Mouse (Mus musculus) myocyte (in vitro differentiated cells): ENCODE data around the gene Clstn2. TPM values are rescaled to one million over a fixed set of nuclear protein-coding genes. Genes with fewer than 3 reads are reported as not detected.

ENCODE experiments used
- H3K27me3 ChIP-seq: one replicate; pipeline ENCODE4 v1.6.1; 2011; ENCODE audit not compliant: control insufficient read depth, insufficient read depth, insufficient read length
- H3K36me3 ChIP-seq: one replicate; pipeline ENCODE4 v1.6.1; 2011; ENCODE audit not compliant: control insufficient read depth, insufficient read depth
- H3K4me2 ChIP-seq: one replicate; pipeline ENCODE4 v1.6.1; 2011; ENCODE audit warnings: low read depth, control low read depth
- H3K4me3 ChIP-seq: one replicate; pipeline ENCODE4 v1.5.1; 2011; ENCODE audit warnings: mild to moderate bottlenecking, control low read depth, moderate library complexity
- H3K79me2 ChIP-seq: one replicate; pipeline ENCODE4 v1.6.1; 2011; ENCODE audit not compliant: control insufficient read depth, insufficient read depth
- H3ac ChIP-seq: one replicate; pipeline ENCODE4 v1.6.1; 2011; ENCODE audit not compliant: control insufficient read depth, insufficient read length
- CEBPB ChIP-seq: IDR thresholded peaks from 2 replicates; pipeline ENCODE4 v1.6.1; 2011; ENCODE audit warnings: mild to moderate bottlenecking, moderate library complexity; ENCODE audit not compliant: poor library complexity, insufficient read depth, severe bottlenecking
- E2F4 ChIP-seq: IDR thresholded peaks from one replicate; pipeline ENCODE4 v1.6.1; 2011; ENCODE audit warnings: mild to moderate bottlenecking, control low read depth, moderate library complexity; ENCODE audit not compliant: insufficient read depth
- MAX ChIP-seq: IDR thresholded peaks from one replicate; pipeline ENCODE4 v1.6.1; 2011; ENCODE audit warnings: low read depth, mild to moderate bottlenecking, control low read depth
- MYOD1 ChIP-seq, 3 experiments: IDR thresholded peaks; one replicate each; pipeline ENCODE4 v1.6.1; 2011; ENCODE audit warnings: control low read depth in 2 of 3, low read depth in 2 of 3, mild to moderate bottlenecking in 2 of 3, moderate library complexity in 1 of 3; ENCODE audit not compliant: insufficient read length in 2 of 3, control insufficient read depth in 1 of 3
- MYOG ChIP-seq, 3 experiments: IDR thresholded peaks; one replicate each; pipeline ENCODE4 v1.6.1; 2011; ENCODE audit warnings: control low read depth in 2 of 3, low read depth in 2 of 3, mild to moderate bottlenecking in 2 of 3; ENCODE audit not compliant: insufficient read length in 2 of 3, control insufficient read depth in 1 of 3, insufficient read depth in 1 of 3
- POLR2A ChIP-seq: IDR thresholded peaks from one replicate; pipeline ENCODE4 v1.6.1; 2011; ENCODE audit warnings: low read depth, mild to moderate bottlenecking, control low read depth, moderate library complexity; ENCODE audit not compliant: insufficient read length
- POLR2AphosphoS2 ChIP-seq: IDR thresholded peaks from one replicate; pipeline ENCODE4 v1.6.1; 2011; ENCODE audit warnings: low read depth, control low read depth; ENCODE audit not compliant: insufficient read length
- REST ChIP-seq: IDR thresholded peaks from one replicate; pipeline ENCODE4 v1.6.1; 2011; ENCODE audit warnings: mild to moderate bottlenecking, control low read depth, moderate library complexity; ENCODE audit not compliant: insufficient read depth, insufficient read length
- SRF ChIP-seq: IDR thresholded peaks from one replicate; pipeline ENCODE4 v1.6.1; 2011; ENCODE audit warnings: low read depth; ENCODE audit not compliant: control insufficient read depth, insufficient read length
- TCF12 ChIP-seq: IDR thresholded peaks from one replicate; pipeline ENCODE4 v1.6.1; 2011; ENCODE audit warnings: mild to moderate bottlenecking, control low read depth; ENCODE audit not compliant: poor library complexity, insufficient read depth, severe bottlenecking
- TCF3 ChIP-seq: IDR thresholded peaks from one replicate; pipeline ENCODE4 v1.6.1; 2011; ENCODE audit warnings: low read depth, control low read depth; ENCODE audit not compliant: insufficient read length
- USF1 ChIP-seq: IDR thresholded peaks from one replicate; pipeline ENCODE4 v1.6.1; 2011; ENCODE audit warnings: low read depth, mild to moderate bottlenecking, control low read depth, moderate library complexity
- polyA plus RNA-seq: library from polyadenylated mRNA; unstranded; fragments of >200 nt; fragmentation: generic; extraction: Trizol; gene quantifications from one replicate; pipeline ENCODE4 v1.2.1, GENCODE M21; 2012; ENCODE audit warnings: missing spikeins

Gene Clstn2
- polyA plus RNA-seq, 1 experiment = 0.02 TPM

- Histone ChIP-seq H3K27me3 (no peaks in the 10 kb centered on the region), H3K36me3 (no peaks in the 10 kb centered on the region), H3ac (no peak overlapping the region), H3K4me3 (no peak overlapping the region), H3K4me2 (no peak overlapping the region), H3K79me2 (no peaks in the 10 kb centered on the region)
- TF ChIP-seq MAX = no peak
- TF ChIP-seq POLR2AphosphoS2 = no peak
Measured at GRCm38 (mm10) chr9:97956407-97957106, 76.4 kb downstream of the Clstn2 start.

DNA sequence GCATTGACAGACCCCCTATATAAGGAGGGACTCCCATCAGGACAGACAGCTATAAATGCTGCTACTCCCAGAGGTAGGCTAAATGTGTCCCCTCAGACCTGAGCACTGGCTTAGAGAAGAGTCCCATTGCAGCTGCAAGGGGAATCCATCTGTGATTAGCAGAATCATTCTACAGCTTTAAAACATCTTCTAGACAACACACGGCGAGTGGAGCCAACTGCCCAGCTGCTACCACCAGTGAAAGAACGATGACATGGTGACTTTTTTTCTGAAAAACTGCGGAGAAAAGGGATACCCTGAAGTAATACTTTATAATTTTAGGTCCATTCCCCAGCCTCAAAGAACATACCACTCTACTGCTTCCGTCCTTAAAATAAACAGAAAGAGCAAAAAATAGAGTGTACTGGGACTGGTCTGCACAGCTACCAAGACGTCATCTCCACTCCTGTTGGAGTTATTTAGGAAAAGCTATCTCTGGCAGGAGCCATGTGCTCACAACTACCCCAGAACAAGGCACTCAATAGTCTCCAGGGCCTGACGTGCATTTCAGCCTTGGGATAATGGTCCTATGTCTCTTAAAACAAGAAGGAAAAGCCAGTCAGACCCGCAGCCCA is 79.1 kb downstream of the Clstn2 start:
- Histone ChIP-seq H3K36me3 (no peaks in the 10 kb centered on the region), H3K79me2 (no peaks in the 10 kb centered on the region), H3K4me2 (no peak overlapping the region), H3K27me3 (no peaks in the 10 kb centered on the region), H3ac (no peak overlapping the region), H3K4me3 (no peak overlapping the region)
- TF ChIP-seq TCF3 = no peak
- no peak for TF ChIP-seq CEBPB
- TF ChIP-seq MYOD1 (IDR thresholded peaks at IDR 0.05; ENCODE audit: control insufficient read depth in 1 of 3, insufficient read length in 2 of 3, low read depth in 2 of 3) = no peak
- TF ChIP-seq POLR2A = no peak
- TF ChIP-seq TCF12 = no peak
- TF ChIP-seq MYOG (IDR thresholded peaks at IDR 0.05; ENCODE audit: control insufficient read depth in 1 of 3, insufficient read depth in 1 of 3, insufficient read length in 2 of 3, low read depth in 2 of 3) = no peak
- TF ChIP-seq E2F4 = no peak

GRCm38 (mm10) chr9:97950378-97951006 is 82.5 kb downstream of the Clstn2 start:
- Histone ChIP-seq H3ac (no peak overlapping the region), H3K79me2 (no peaks in the 10 kb centered on the region), H3K4me2 (no peak overlapping the region), H3K27me3 (no peaks in the 10 kb centered on the region), H3K4me3 (no peak overlapping the region), H3K36me3 (no peaks in the 10 kb centered on the region)
- no peak for TF ChIP-seq CEBPB
- TF ChIP-seq REST = no peak
- TF ChIP-seq E2F4 = no peak
- TF ChIP-seq TCF12 = no peak
- no peak for TF ChIP-seq USF1
- no peak for TF ChIP-seq TCF3
- no peak for TF ChIP-seq POLR2A
- no peak for TF ChIP-seq MYOG (IDR thresholded peaks at IDR 0.05; ENCODE audit: control insufficient read depth in 1 of 3, insufficient read depth in 1 of 3, insufficient read length in 2 of 3, low read depth in 2 of 3)
- TF ChIP-seq SRF = no peak
- no peak for TF ChIP-seq MYOD1 (IDR thresholded peaks at IDR 0.05; ENCODE audit: control insufficient read depth in 1 of 3, insufficient read length in 2 of 3, low read depth in 2 of 3)
- no peak for TF ChIP-seq MAX
- TF ChIP-seq POLR2AphosphoS2 = no peak

- Histone ChIP-seq H3K27me3 (no peaks in the 10 kb centered on the region), H3K4me2 (no peak overlapping the region), H3K79me2 (no peaks in the 10 kb centered on the region), H3K4me3 (no peak overlapping the region), H3K36me3 (no peaks in the 10 kb centered on the region), H3ac (no peak overlapping the region)
- TF ChIP-seq USF1 (no peak), SRF (no peak), TCF12 (no peak)
Measured at GRCm38 (mm10) chr9:97919326-97919725, 113.7 kb downstream of the Clstn2 start.

DNA sequence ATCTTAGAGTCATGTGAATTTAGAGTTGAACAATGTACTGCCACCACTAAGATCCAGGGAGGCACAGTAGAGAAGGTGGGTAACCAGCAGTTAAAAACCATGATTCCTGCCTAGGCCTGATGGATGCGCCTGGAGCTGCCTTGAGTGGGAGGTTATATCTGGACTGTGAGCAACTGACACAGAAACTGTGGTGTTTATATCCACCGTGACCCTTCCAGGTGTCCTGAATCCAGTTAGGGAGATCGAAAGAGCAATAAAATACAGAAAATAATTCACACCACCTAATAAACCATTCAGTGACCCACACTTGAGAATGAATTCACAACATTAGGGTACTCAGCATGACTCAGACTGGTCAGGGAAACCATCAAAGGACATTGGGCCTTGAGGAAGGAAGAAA is 141.6 kb downstream of the Clstn2 start:
- peak overlapping the region; percentile 24 for H3K4me2 ChIP-seq
- H3K27me3 ChIP-seq = no peaks in the 10 kb centered on the region
- no peak for TF ChIP-seq TCF3
- TF ChIP-seq MAX = no peak
- no peak for TF ChIP-seq POLR2A
- TF ChIP-seq REST = no peak
- TF ChIP-seq USF1 = no peak
- no peak for TF ChIP-seq TCF12
- no peak overlapping the region for H3ac ChIP-seq
- H3K79me2 ChIP-seq = no peaks in the 10 kb centered on the region
- no peak overlapping the region for H3K4me3 ChIP-seq
- H3K36me3 ChIP-seq = no peaks in the 10 kb centered on the region
